Mouse (Mus musculus): ENCODE data around the gene Bzw1. TPM values are rescaled to one million over a fixed set of nuclear protein-coding genes. Genes with fewer than 3 reads are reported as not detected.

The Bzw1 gene
- total RNA-seq, 2 experiments from 2014 or later: 54.4 to 73.9 TPM

GRCm38 (mm10) chr1:58445143-58445722, 52.5 kb downstream of the Bzw1 start, which contains the start of the genes Nif3l1 and Ppil3:
Gene Nif3l1, plus strand, starts transcription at chr1:58445151.
Gene Ppil3, minus strand, starts transcription at chr1:58445486.
- intact Hi-C loops (cut with DNase I; ENCODE audit: low total_unique reads): no loop called here
- peak; percentile 81 for DNase-seq

GRCm38 (mm10) chr1:58445861-58446260, 53.2 kb downstream of the Bzw1 start:
- intact Hi-C loops (cut with DNase I; ENCODE audit: low total_unique reads): no loop called here
- no peak for DNase-seq

- DNase-seq: no peak
- intact Hi-C loops (cut with DNase I; ENCODE audit: low total_unique reads): no loop called here
Observed at GRCm38 (mm10) chr1:58447766-58448165, 55.1 kb downstream of the Bzw1 start.

- intact Hi-C loops (cut with DNase I; ENCODE audit: low total_unique reads): no loop called here
- no peak for DNase-seq
Observed at GRCm38 (mm10) chr1:58448396-58448795, 55.7 kb downstream of the Bzw1 start.

- intact Hi-C loops (cut with DNase I; ENCODE audit: low total_unique reads): no loop called here
- no peak for DNase-seq
Observed at GRCm38 (mm10) chr1:58454316-58454715, 61.6 kb downstream of the Bzw1 start.

Other genes with a start within 250 kb of the Bzw1 start
- gene Aox4, start 182.5 kb upstream of the Bzw1 start, total RNA-seq (2021): under 1 TPM in 1 of 2 experiments, not detected in 1; 0.14 TPM
- gene Aox2, start 114.6 kb upstream of the Bzw1 start, total RNA-seq (2021): under 1 TPM; 0.08 to 0.13 TPM
- gene Clk1, start 31.2 kb downstream of the Bzw1 start, total RNA-seq (2021): 10 to 100 TPM; 25.2 to 44.5 TPM
- 1 to 10 TPM; 9.3 to 9.5 TPM for gene Nif3l1, start 52.3 kb downstream of the Bzw1 start, total RNA-seq (2021)
- 10 to 100 TPM; 14.6 to 15.3 TPM for gene Ppil3, start 52.6 kb downstream of the Bzw1 start, total RNA-seq (2021)
- gene Orc2, start 112.2 kb downstream of the Bzw1 start, total RNA-seq (2021): 10 to 100 TPM in 1 of 2 experiments, 1 to 10 TPM in 1; 9.8 to 11.1 TPM
- gene Fam126b, start 193.4 kb downstream of the Bzw1 start, total RNA-seq (2021): 1 to 10 TPM; 5.9 to 7.8 TPM
- gene Ndufb3, start 193.5 kb downstream of the Bzw1 start, total RNA-seq (2021): 100 to 1,000 TPM; 166 to 184 TPM

All from gastrocnemius, postnatal 14 days (tissue).